Mouse (Mus musculus): Measurements from ENCODE around the gene Vsig1. TPM values are rescaled to one million over a fixed set of nuclear protein-coding genes. Genes with fewer than 3 reads are reported as not detected.

Vsig1 gene
- polyA plus RNA-seq, 1 experiment from 2014 or later, result not detected

GRCm38 (mm10) chrX:140978943-140979342 is 71.5 kb downstream of the Vsig1 start:
- no peak overlapping the region for H3K4me3 ChIP-seq
- H3K4me1 ChIP-seq, result peaks cover 24% of the 10 kb centered on the region
- H3K9me3 ChIP-seq, result no peaks in the 10 kb centered on the region
- WGBS, result 93% methylated on average over 1 of the region's 1 CpGs
- peaks cover 99% of the 10 kb centered on the region for H3K27me3 ChIP-seq (replicated peaks; ENCODE audit: low read depth, poor library complexity, severe bottlenecking)
- H3K36me3 ChIP-seq (replicated peaks), result no peaks in the 10 kb centered on the region
- H3K27ac ChIP-seq (replicated peaks), result no peak overlapping the region
- DNase-seq (ENCODE audit: low spot score), result no peak

- H3K9me3 ChIP-seq, result no peaks in the 10 kb centered on the region
- H3K36me3 ChIP-seq (replicated peaks), result no peaks in the 10 kb centered on the region
- WGBS, result 69% methylated on average over 2 of the region's 2 CpGs
- H3K27me3 ChIP-seq (replicated peaks; ENCODE audit: low read depth, poor library complexity, severe bottlenecking), result peaks cover 99% of the 10 kb centered on the region
- H3K4me1 ChIP-seq, result peaks cover 27% of the 10 kb centered on the region
- H3K4me3 ChIP-seq, result no peak overlapping the region
- no peak overlapping the region for H3K27ac ChIP-seq (replicated peaks)
- peak; percentile 19 for DNase-seq (ENCODE audit: low spot score)
Measured at GRCm38 (mm10) chrX:140979546-140979945, 72.1 kb downstream of the Vsig1 start.

- no peaks in the 10 kb centered on the region for H3K9me3 ChIP-seq
- H3K27me3 ChIP-seq (replicated peaks; ENCODE audit: low read depth, poor library complexity, severe bottlenecking), result peaks cover 99% of the 10 kb centered on the region
- no peak overlapping the region for H3K27ac ChIP-seq (replicated peaks)
- no peaks in the 10 kb centered on the region for H3K36me3 ChIP-seq (replicated peaks)
- 54% methylated on average over 4 of the region's 4 CpGs for WGBS
- H3K4me3 ChIP-seq, result no peak overlapping the region
- no peak for DNase-seq (ENCODE audit: low spot score)
- H3K4me1 ChIP-seq, result peaks cover 27% of the 10 kb centered on the region
Measured at GRCm38 (mm10) chrX:140980163-140980562, 72.8 kb downstream of the Vsig1 start.

GRCm38 (mm10) chrX:140983206-140983960 is 76.0 kb downstream of the Vsig1 start:
- H3K9me3 ChIP-seq, result no peaks in the 10 kb centered on the region
- H3K27me3 ChIP-seq (replicated peaks; ENCODE audit: low read depth, poor library complexity, severe bottlenecking), result peaks cover 99% of the 10 kb centered on the region
- no peak for DNase-seq (ENCODE audit: low spot score)
- H3K36me3 ChIP-seq (replicated peaks), result no peaks in the 10 kb centered on the region
- no peak overlapping the region for H3K4me3 ChIP-seq
- H3K27ac ChIP-seq (replicated peaks), result no peak overlapping the region
- peaks cover 27% of the 10 kb centered on the region for H3K4me1 ChIP-seq
- WGBS, result 42% methylated on average over 6 of the region's 6 CpGs

- Histone ChIP-seq H3K9me3 (no peaks in the 10 kb centered on the region), H3K4me3 (no peak overlapping the region), H3K27ac (replicated peaks) (no peak overlapping the region), H3K27me3 (replicated peaks; ENCODE audit: low read depth, poor library complexity, severe bottlenecking) (peaks cover 99% of the 10 kb centered on the region), H3K36me3 (replicated peaks) (no peaks in the 10 kb centered on the region), H3K4me1 (peaks cover 20% of the 10 kb centered on the region)
- 59% methylated on average over 6 of the region's 6 CpGs for WGBS
- no peak for DNase-seq (ENCODE audit: low spot score)
Measured at GRCm38 (mm10) chrX:140984795-140985194, 77.4 kb downstream of the Vsig1 start.

- Histone ChIP-seq H3K27ac (replicated peaks) (no peak overlapping the region), H3K4me3 (no peak overlapping the region), H3K9me3 (no peaks in the 10 kb centered on the region), H3K4me1 (peaks cover 15% of the 10 kb centered on the region), H3K36me3 (replicated peaks) (no peaks in the 10 kb centered on the region), H3K27me3 (replicated peaks; ENCODE audit: low read depth, poor library complexity, severe bottlenecking) (peaks cover 99% of the 10 kb centered on the region)
- DNase-seq (ENCODE audit: low spot score), result no peak
- WGBS, result 78% methylated on average over 2 of the region's 2 CpGs
Measured at GRCm38 (mm10) chrX:140985256-140985655, 77.8 kb downstream of the Vsig1 start.

Other genes with a start within 250 kb of the Vsig1 start
- 1.7 and 1.8 TPM in 2 replicates for gene Mid2, start 243.0 kb upstream of the Vsig1 start, polyA plus RNA-seq (2016; fragmentation: Nextera tagmentation; extraction: Ambion mirVana)
- gene Tex13b, start 94.2 kb upstream of the Vsig1 start, polyA plus RNA-seq (2016; fragmentation: Nextera tagmentation; extraction: Ambion mirVana), result not detected in 2 replicates
- 52.7 and 55.4 TPM in 2 replicates for gene Psmd10, start 49.1 kb downstream of the Vsig1 start, polyA plus RNA-seq (2016; fragmentation: Nextera tagmentation; extraction: Ambion mirVana)
- gene Atg4a, start 49.3 kb downstream of the Vsig1 start, polyA plus RNA-seq (2016; fragmentation: Nextera tagmentation; extraction: Ambion mirVana), result 12.3 and 14.7 TPM in 2 replicates

Data from embryonic facial prominence, embryonic 10.5 days (tissue).